Mouse (Mus musculus) urinary bladder, postnatal 25 days (tissue): ENCODE data around the gene Slc30a5.
"Not testable (repeated sequence)": the region's sequence is repeated elsewhere in the genome, so short reads cannot be mapped to it uniquely, and the experiment has no call there.

Source experiments
- DNase-seq: peaks from one replicate; pipeline ENCODE4 v3.0.0; 2022; ENCODE audit warnings: low spot score

Slc30a5 gene

GRCm38 (mm10) chr13:100832741-100833639 lies at the start of gene Slc30a5:
Gene Slc30a5 (minus strand): TSS chr13:100833427.
- peak; percentile 99 for DNase-seq

GRCm38 (mm10) chr13:100881944-100882343 lies 48.7 kb upstream of the Slc30a5 start:
- no peak for DNase-seq

GRCm38 (mm10) chr13:100879806-100880205 lies 46.6 kb upstream of the Slc30a5 start:
- DNase-seq: no peak

- DNase-seq: no peak
These were observed 46.1 kb upstream of the Slc30a5 start for GRCm38 (mm10) chr13:100879326-100879725.

DNA sequence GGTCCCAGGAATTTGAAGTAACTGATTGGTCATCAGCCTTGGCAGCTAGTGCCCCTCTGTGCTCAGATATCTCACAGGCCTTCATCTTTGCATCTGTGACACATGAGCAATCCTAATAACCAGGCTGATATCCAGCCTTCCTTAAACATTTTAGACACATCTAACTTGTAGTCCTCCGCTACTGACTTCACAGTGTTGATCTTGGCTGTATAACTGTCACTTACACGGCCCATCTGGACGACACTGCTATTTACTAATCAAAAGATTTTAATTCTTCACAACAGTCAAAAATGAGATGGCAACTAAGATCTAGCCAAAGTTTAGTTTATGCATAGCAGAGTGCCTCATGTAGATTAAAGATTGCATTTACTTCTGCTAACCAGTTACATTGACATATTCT lies 45.0 kb upstream of the Slc30a5 start:
- DNase-seq: no peak

GRCm38 (mm10) chr13:100877703-100878102 lies 44.5 kb upstream of the Slc30a5 start:
- no peak for DNase-seq

GRCm38 (mm10) chr13:100875103-100875502 lies 41.9 kb upstream of the Slc30a5 start:
- DNase-seq: no peak

- DNase-seq: no peak
These were observed 41.4 kb upstream of the Slc30a5 start for GRCm38 (mm10) chr13:100874588-100874987.

DNA sequence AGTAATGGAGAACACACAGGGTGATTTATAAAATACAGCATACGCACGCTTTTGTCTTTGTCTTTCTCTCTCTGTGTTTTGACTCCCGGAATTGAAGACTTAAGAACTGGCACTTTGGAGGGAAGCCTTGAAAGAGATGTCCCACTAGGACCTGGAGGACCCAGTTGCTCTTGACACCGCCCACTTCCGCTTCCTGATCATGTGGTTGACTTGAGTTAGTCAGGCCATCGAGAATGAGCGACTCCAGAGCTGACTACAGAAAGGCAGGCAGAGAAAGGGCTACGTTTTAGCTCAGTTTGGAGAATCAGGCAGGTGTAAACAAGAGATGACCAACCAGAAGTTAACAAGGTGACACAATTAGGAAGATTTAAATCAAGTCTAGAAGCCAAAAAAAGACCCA lies 40.3 kb upstream of the Slc30a5 start:
- DNase-seq: no peak

GRCm38 (mm10) chr13:100871445-100872171 lies 38.4 kb upstream of the Slc30a5 start:
- no peak for DNase-seq

DNA sequence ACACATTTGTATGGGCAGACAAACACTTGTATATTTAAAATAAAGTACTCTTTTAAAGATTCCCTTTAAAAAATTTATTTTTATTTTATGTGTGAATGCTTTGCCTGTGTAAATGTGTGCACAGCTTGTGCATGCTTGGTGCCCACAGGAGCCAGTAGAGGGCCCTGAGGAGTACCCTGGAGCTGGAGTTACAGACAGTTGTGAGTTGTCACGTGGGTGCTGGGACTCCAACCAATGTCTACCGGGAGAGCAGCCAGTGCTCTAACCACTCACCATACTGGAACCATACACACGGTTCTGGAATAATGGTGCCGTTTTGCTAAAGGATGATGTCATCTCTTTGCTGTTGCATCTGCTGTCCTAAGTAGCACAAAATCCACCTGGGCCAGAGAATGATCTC lies 36.6 kb upstream of the Slc30a5 start:
- DNase-seq: no peak

DNA sequence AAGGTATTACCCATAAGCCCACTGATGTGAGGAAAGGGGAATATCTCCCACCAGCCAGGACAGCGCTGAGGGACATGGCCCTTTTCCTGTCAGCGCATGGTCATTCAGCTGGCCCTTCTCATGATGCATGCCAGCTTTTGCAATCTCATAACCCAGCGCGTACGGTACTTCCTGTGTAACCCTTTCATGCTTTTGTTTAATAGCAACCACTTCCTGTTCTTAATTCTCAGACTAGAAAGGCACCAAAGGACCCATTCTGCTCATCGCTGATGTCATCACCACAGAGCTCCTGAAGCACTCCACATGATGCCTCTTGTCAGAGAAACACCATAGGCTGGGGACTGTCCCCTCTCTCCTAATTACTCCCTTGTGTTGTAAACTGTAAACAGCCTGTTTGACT lies 33.1 kb upstream of the Slc30a5 start:
- no peak for DNase-seq

- DNase-seq: no peak
These were observed 32.5 kb upstream of the Slc30a5 start for GRCm38 (mm10) chr13:100865744-100866143.

DNA sequence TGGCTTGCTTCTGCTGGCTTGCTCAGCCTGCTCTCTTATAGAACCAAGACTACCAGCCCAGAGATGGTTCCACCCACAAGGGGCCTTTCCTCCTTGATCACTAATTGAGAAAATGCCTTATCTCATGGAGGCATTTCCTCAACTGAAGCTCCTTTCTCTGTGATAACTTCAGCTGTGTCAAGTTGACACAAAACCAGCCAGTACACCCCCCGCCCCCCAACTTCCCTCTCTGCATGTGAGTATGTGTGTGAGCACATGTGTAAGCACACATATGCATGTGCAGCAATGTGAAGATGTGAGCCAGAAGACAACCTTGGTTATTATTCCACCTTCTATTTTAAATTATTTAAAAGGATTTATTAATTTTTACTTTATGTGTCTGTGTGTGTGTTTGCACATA lies 30.7 kb upstream of the Slc30a5 start:
- not testable (repeated sequence) for DNase-seq

DNA sequence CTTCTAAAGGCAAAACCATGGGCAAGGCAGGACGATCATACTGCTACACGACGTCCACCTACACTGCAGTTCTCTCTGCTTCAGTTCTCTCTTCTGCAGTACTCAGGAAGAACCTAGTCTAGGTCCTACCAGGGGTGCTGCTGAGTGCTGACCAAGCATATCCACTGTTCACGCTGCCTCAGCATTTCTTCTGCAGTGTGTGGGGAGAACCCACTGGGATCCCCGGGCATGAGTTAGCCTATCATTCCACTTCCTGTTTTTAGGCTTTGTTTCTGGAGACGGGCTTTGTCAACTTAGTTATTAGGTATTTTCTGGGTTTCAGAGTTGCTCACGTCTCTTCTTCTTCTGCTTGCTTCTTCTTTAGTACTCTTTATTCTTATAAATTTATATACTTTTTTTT lies 25.9 kb upstream of the Slc30a5 start:
- no peak for DNase-seq

DNA sequence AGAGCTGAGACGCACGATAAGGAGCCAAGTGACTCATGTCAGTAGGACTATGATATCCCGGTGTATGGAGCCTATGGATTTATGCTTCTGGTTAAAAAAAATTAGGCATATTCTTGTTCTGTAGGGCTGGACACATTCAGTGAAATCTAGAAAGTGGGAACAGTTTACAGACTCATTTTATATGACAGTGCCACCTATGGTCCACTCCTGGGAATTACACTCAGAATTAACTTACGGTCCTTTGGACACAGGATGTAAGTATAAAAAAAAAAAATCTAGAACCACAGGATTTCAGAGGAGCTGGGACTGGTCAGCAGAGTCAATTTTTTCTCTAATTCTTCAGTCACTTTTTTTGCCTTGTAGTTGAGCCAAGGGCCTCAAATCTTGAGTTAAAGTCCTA lies 20.9 kb upstream of the Slc30a5 start:
- DNase-seq: no peak

DNA sequence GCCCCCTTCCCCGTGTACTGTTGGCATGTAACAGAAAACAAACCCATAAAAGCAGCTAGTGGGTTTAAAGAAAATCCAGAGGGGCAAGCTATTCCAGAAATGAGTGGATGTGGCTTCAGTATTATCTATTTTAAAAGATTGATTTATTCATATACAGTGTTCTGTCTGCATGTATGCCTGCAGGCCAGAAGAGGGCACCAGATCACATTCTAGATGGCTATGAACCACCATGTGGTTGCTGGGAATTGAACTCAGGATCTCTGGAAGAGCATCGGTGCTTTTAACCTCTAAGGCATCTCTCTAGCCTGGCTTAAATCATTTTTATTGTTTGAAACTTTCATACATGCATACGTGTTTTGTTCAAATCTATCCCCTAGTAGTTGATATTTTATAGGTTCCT lies 19.9 kb upstream of the Slc30a5 start:
- DNase-seq: no peak

DNA sequence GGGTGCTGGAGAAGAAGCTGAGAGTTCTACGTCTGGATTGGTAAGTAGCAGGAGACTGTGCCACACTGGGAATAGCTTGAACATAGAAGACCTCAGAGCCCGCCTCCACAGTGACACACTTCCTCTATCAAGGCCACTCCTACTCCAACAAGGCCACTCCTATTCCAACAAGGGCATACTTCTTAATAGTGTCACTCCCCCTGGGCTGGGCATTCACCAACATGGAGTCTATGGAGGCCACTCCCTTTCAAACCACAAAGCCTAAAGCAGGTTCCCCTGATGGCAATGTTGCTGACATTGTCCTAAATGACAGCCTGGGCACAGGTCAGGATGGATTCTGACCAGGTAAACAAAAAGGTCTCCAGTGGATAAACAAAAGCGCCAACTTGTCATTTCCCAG lies 15.9 kb upstream of the Slc30a5 start:
- DNase-seq: no peak

- peak; percentile 29 for DNase-seq
These were observed 13.8 kb upstream of the Slc30a5 start for GRCm38 (mm10) chr13:100846891-100847579.

DNA sequence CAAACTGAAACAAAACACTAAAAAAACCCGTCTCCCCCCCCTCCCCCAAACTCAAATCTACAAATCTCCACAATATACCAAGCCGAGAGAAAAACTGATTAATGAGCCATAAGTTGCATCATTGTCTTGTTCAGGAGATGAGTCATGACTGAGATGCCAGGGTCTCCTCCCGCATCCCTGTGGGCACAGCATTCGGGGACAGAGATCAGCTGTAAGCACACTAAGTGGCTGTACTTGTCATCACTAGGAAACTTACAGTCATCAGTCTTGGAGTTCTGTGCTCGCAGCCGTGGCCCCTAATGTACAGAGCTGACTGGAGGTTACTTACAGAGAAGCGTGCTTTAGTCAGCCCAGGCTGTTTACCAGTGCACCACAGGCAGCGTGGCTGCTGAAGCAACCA lies 13.0 kb upstream of the Slc30a5 start:
- DNase-seq: no peak

DNA sequence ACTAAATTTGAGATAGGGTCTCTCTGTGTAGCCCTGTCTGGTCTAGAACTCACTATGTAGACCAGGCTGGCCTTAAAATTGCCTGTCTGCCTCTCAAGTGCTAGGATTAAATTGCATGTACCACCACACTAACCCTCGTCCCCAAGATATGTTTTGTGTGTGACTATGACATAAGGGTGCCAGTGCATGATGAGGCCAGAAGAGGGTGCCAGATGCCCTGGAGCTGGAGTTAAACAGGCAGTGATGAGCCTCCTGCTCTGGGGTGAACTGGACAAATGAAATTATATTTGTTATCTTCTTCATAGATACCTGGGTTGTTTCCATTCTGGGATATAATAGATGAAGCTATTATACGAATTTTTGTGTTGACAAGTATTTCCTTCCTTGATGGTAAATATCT lies 10.7 kb upstream of the Slc30a5 start:
- DNase-seq: no peak

DNA sequence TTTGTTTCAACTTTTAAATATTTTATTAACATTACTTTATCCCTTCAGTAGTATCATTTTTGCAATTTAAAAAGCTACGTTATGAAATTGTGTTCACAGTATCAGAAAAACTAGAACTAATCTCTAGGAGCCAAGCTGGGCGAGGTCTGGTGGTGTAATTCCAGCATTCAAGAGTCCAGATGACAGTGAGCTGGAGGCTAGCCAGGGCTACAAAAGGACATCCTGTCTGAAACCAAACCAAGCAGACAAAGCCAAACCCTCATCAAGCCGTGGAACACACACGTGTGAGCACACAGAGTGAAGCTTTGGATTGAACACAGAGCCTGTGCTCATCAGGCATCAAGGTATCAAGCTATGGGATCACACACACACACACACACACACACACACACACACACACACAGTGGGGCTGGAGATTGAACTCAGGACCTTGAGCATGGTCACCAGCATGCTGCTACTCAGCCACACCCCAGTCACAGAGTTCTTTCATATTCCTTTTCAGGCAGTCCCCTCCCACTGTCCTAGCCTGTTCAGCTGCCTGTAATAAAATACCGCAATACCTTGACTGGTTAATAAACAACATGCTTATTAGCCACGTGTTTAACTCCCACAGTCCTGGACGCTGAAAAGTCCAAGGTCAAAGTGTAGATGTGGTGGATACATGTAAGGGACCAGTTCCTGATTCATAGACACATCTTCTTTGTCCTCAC lies 9.9 kb upstream of the Slc30a5 start:
- peak; percentile 19 for DNase-seq
